Mouse (Mus musculus): ENCODE measurements around the gene Far2.

- TF ChIP-seq USF1 (IDR thresholded peaks at IDR 0.05; ENCODE audit: low read depth) (no peak), POLR2AphosphoS2 (IDR thresholded peaks at IDR 0.05; ENCODE audit: insufficient read length, low read depth) (no peak)
Observed at GRCm38 (mm10) chr6:148104212-148104611, 57.2 kb downstream of the Far2 start.
